10 mouse cellular contexts compared by ENCODE assay signal in genomic region chr16:45283093-45283492, GRCm38 (mm10). TPM values are rescaled to one million over a fixed set of nuclear protein-coding genes. Genes with fewer than 3 reads are reported as not detected.
A peak's percentile ranks its signal among the peaks of the same experiment; 100 is the strongest.
DNase-seq lines count a peak whose midpoint lies in the region; ATAC-seq and TF ChIP-seq lines count a peak whose summit lies in the region.
"Had no signal": no experiment of that assay in that cellular context is flagged by ENCODE, and none has a peak within 500 bp of the region (broad histone marks: within the 10 kb centered on the region; RNA-seq: fewer than 3 reads in every experiment).

No protein-coding gene starts in this region.

- H3K9me3 ChIP-seq in intestine, postnatal 0 days (ENCODE audit: control insufficient read depth), result no peaks in the 10 kb centered on the region
- no peaks in the 10 kb centered on the region for H3K9me3 ChIP-seq in intestine, embryonic 16.5 days (ENCODE audit: control insufficient read depth, low read length)
- H3K9me3 ChIP-seq: neural tube, embryonic 13.5 days had no signal

- no peak overlapping the region for H3K27ac ChIP-seq in intestine, postnatal 0 days (ENCODE audit: low read depth, low read length)
- H3K27ac ChIP-seq in intestine, embryonic 16.5 days (ENCODE audit: low read length), result no peak overlapping the region
- H3K27ac ChIP-seq: neural tube, embryonic 13.5 days had no signal

- no peak overlapping the region for H3K4me3 ChIP-seq in intestine, postnatal 0 days (ENCODE audit: low read depth, low read length)
- no peak overlapping the region for H3K4me3 ChIP-seq in intestine, embryonic 16.5 days (ENCODE audit: low read length)
- H3K4me3 ChIP-seq: neural tube, embryonic 13.5 days had no signal

- ATAC-seq in intestine, postnatal 0 days, result no peak
- no peak for ATAC-seq in intestine, embryonic 16.5 days

- H3K9ac ChIP-seq in intestine, postnatal 0 days (ENCODE audit: low read depth, low read length), result no peak overlapping the region
- no peak overlapping the region for H3K9ac ChIP-seq in intestine, embryonic 16.5 days (ENCODE audit: low read depth, low read length)
- H3K9ac ChIP-seq: neural tube, embryonic 13.5 days had no signal

- no peaks in the 10 kb centered on the region for H3K4me1 ChIP-seq in intestine, postnatal 0 days (replicated peaks; ENCODE audit: control insufficient read depth, insufficient read depth, low read length)
- H3K4me1 ChIP-seq in intestine, embryonic 16.5 days (ENCODE audit: control insufficient read depth, insufficient read depth, low read length), result no peaks in the 10 kb centered on the region
- H3K4me1 ChIP-seq: neural tube, embryonic 13.5 days had no signal

- WGBS in intestine, postnatal 0 days, result 64% methylated on average over 1 of the region's 1 CpGs
- 76% methylated on average over 1 of the region's 1 CpGs for WGBS in intestine, embryonic 16.5 days

- peak; percentile 20 for DNase-seq in CD4-positive helper T cell, adult 2 months (ENCODE audit: low read depth, low spot score)
- peak; percentile 12 for DNase-seq in c-Kit-positive CD71-negative TER-119-negative erythroid progenitor cells, embryonic 14.5 days (ENCODE audit: low read depth)
- DNase-seq in lung, postnatal 14 days, result peak; percentile 37
- DNase-seq in urinary bladder, adult 18-20 months (ENCODE audit: low spot score in 2 of 2), result no peak
- DNase-seq in cerebellum, postnatal 10 days, result no peak
- no peak for DNase-seq in MN1 (ENCODE audit: low spot score)

- no peaks in the 10 kb centered on the region for H3K27me3 ChIP-seq in intestine, postnatal 0 days (replicated peaks; ENCODE audit: control insufficient read depth, insufficient read depth, low read length)
- no peaks in the 10 kb centered on the region for H3K27me3 ChIP-seq in intestine, embryonic 16.5 days (replicated peaks; ENCODE audit: control insufficient read depth, insufficient read depth, low read length)
- H3K27me3 ChIP-seq: neural tube, embryonic 13.5 days had no signal

- H3K4me2 ChIP-seq in intestine, postnatal 0 days (replicated peaks; ENCODE audit: low read depth), result no peak overlapping the region
- H3K4me2 ChIP-seq in intestine, embryonic 16.5 days (ENCODE audit: low read depth, low read length), result no peak overlapping the region
- H3K4me2 ChIP-seq: neural tube, embryonic 13.5 days had no signal

- H3K36me3 ChIP-seq in intestine, postnatal 0 days (ENCODE audit: control insufficient read depth, insufficient read depth), result no peaks in the 10 kb centered on the region
- H3K36me3 ChIP-seq in intestine, embryonic 16.5 days (ENCODE audit: control insufficient read depth, insufficient read depth, low read length), result no peaks in the 10 kb centered on the region
- H3K36me3 ChIP-seq: neural tube, embryonic 13.5 days had no signal

- peak; percentile 50 for TF ChIP-seq CTCF in intestine, postnatal 0 days (IDR thresholded peaks at IDR 0.05; ENCODE audit: low read depth)

RNA-seq across cellular contexts. Expression of gene Btla, which starts 59.0 kb away (rescaled TPM):
- polyA plus RNA-seq in intestine, postnatal 0 days (2015; fragmentation: Nextera tagmentation; extraction: Ambion mirVana), result 0.17 and 0.44 TPM in 2 replicates
- 0.71 and 0.91 TPM in 2 replicates for polyA plus RNA-seq in intestine, embryonic 16.5 days (2015; fragmentation: Nextera tagmentation; extraction: Ambion mirVana)
- polyA plus RNA-seq: stomach, embryonic 14.5 days had no signal

Comparison
In these comparisons a context has a peak if more than half of its experiments do, and no peak if none do; other contexts are left out.
1. DNase-seq: peak in CD4-positive helper T cell, adult 2 months (single experiment), c-Kit-positive CD71-negative TER-119-negative erythroid progenitor cells, embryonic 14.5 days (single experiment) and lung, postnatal 14 days (single experiment); none in urinary bladder, adult 18-20 months (0 of 2), cerebellum, postnatal 10 days (0 of 2) and MN1 (single experiment).